Mouse (Mus musculus): ENCODE measurements around the gene Gm20388. TPM values are rescaled to one million over a fixed set of nuclear protein-coding genes. Genes with fewer than 3 reads are reported as not detected.
A peak's percentile ranks its signal among the peaks of the same experiment; 100 is the strongest.

Gm20388 gene
- polyA plus RNA-seq, 1 experiment: 18.7 TPM

DNA sequence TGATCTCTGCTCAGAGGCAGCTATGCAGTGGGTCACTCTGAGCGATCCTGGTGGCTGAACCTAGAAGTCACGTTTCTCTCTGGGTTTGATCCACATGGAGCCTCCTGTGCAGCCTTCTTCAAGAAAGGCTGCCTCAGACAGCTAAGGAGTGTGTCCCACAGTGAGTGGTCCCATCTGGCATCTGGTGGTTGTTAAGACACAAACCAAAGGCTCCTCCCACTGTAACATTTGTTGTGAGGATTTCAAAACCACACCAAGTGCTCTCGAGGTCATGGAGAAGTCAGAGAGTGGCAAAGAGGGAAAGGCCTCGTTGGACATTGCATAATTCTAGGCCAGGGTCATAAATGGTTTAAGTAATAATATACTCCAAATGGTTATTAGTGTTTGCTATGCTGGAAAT, 4340.1 kb downstream of the Gm20388 start:
- Histone ChIP-seq H3K27me3 (ENCODE audit: control insufficient read depth, insufficient read depth, low read length) (no peaks in the 10 kb centered on the region), H3K4me3 (replicated peaks; ENCODE audit: insufficient read depth, low read depth, low read length) (no peak overlapping the region), H3K27ac (ENCODE audit: insufficient read depth, low read length) (no peak overlapping the region), H3K4me1 (ENCODE audit: control insufficient read depth, insufficient read depth, low read length) (peaks cover 55% of the 10 kb centered on the region)
- no peak for DNase-seq
- WGBS: 41% methylated on average over 4 of the region's 4 CpGs
- TF ChIP-seq CTCF (IDR thresholded peaks at IDR 0.05; ENCODE audit: borderline replicate concordance, insufficient read depth, low read depth, low read length) (no peak), POLR2A (IDR thresholded peaks at IDR 0.05; ENCODE audit: borderline replicate concordance, insufficient read depth, low read length) (no peak)

DNA sequence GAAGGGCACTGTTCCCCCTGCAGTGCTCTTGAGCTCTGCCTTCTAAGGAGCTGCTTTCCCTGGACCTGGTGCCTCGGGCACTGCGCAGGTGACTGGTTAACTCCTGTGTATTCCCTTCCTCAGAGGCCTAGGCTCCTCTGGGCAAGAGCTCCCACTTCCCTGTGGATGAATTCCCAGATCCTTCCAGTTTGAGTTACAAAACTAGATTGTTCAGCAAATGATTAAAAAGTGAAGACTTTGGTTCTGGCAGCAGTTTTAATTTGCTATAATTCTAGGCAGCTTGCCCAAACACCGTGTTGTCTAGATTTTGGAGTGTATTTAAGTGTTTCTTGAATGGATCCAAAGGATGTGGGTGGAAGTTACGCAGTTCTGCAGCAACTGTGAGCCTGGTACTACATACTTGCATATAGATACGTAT, 4341.9 kb downstream of the Gm20388 start:
- peaks cover 55% of the 10 kb centered on the region for H3K4me1 ChIP-seq (ENCODE audit: control insufficient read depth, insufficient read depth, low read length)
- no peak overlapping the region for H3K27ac ChIP-seq (ENCODE audit: insufficient read depth, low read length)
- H3K4me3 ChIP-seq (replicated peaks; ENCODE audit: insufficient read depth, low read depth, low read length): no peak overlapping the region
- H3K27me3 ChIP-seq (ENCODE audit: control insufficient read depth, insufficient read depth, low read length): no peaks in the 10 kb centered on the region
- no peak for TF ChIP-seq CTCF (IDR thresholded peaks at IDR 0.05; ENCODE audit: borderline replicate concordance, insufficient read depth, low read depth, low read length)
- no peak for TF ChIP-seq POLR2A (IDR thresholded peaks at IDR 0.05; ENCODE audit: borderline replicate concordance, insufficient read depth, low read length)
- no peak for DNase-seq
- WGBS: 50% methylated on average over 5 of the region's 5 CpGs

DNA sequence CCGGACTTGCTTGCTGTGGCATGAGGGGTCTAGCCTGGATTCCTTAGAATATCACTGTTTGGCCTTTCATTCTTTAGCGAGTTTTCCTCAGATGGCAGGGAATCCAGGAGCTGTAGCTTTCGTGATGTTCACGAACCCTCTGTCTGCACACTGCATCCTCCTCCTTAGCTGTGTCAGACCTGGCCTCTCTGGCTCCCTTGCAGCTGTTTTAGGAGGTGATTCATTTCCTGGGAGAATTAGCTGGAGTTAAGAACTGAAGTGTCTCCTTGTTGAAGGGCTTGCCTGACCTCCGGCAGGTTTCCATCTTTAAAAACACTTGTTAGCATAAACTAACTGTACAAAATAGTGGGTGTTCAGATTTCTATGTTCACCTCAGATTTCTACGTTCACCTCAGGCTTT, 4343.3 kb downstream of the Gm20388 start:
- Histone ChIP-seq H3K4me3 (replicated peaks; ENCODE audit: insufficient read depth, low read depth, low read length) (no peak overlapping the region), H3K27ac (ENCODE audit: insufficient read depth, low read length) (no peak overlapping the region), H3K4me1 (ENCODE audit: control insufficient read depth, insufficient read depth, low read length) (peaks cover 54% of the 10 kb centered on the region), H3K27me3 (ENCODE audit: control insufficient read depth, insufficient read depth, low read length) (no peaks in the 10 kb centered on the region)
- WGBS: 89% methylated on average over 6 of the region's 6 CpGs
- DNase-seq: no peak
- TF ChIP-seq CTCF (IDR thresholded peaks at IDR 0.05; ENCODE audit: borderline replicate concordance, insufficient read depth, low read depth, low read length) (no peak), POLR2A (IDR thresholded peaks at IDR 0.05; ENCODE audit: borderline replicate concordance, insufficient read depth, low read length) (no peak)

DNA sequence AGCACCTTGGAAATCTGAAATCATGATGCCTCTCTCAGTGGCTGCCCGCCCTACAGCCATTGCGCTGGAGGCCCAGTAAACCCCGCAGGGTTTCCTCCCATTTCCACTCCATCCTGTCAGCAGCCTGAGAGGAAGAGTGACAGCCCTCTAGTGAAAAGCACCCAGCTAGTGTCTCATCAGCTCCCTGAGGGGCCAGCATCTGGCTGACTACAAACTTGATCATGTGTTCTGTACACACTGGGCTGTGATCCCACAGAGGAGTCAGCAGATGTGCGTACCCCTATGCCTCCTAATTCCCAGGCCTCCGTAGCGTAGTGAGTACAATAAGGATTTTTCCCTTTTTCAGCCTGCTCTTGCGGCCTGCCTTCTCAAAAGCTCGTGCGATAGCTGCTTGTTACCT, 4346.2 kb downstream of the Gm20388 start:
- H3K4me1 ChIP-seq (ENCODE audit: control insufficient read depth, insufficient read depth, low read length): peaks cover 46% of the 10 kb centered on the region
- 70% methylated on average over 9 of the region's 9 CpGs for WGBS
- no peak overlapping the region for H3K4me3 ChIP-seq (replicated peaks; ENCODE audit: insufficient read depth, low read depth, low read length)
- TF ChIP-seq POLR2A (IDR thresholded peaks at IDR 0.05; ENCODE audit: borderline replicate concordance, insufficient read depth, low read length): no peak
- no peak for TF ChIP-seq CTCF (IDR thresholded peaks at IDR 0.05; ENCODE audit: borderline replicate concordance, insufficient read depth, low read depth, low read length)
- no peak for DNase-seq
- H3K27me3 ChIP-seq (ENCODE audit: control insufficient read depth, insufficient read depth, low read length): no peaks in the 10 kb centered on the region
- H3K27ac ChIP-seq (ENCODE audit: insufficient read depth, low read length): no peak overlapping the region

DNA sequence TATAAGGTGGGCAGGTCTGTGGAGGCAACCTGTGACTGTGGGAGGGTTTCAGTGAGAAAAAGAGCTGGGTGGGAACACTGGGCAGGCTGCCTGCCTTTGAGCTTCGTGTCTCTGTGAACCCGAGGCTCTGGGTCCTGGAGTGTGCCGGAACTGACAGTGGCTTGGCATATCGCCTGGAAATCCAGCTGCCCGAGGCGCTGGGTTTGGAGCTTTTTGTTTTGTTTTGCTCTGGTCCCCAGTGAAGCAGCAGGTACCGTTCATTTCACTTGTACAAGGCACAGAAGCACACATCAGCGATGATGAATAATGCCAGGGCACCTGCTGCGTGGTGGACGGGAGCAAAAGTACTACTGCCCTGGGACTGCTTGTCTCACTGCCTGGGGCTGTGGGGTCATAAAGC, 4346.7 kb downstream of the Gm20388 start:
- WGBS: 6% methylated on average over 10 of the region's 10 CpGs
- peak overlapping the region; percentile 14; the same call in 1 of the 2 replicates for H3K27ac ChIP-seq (ENCODE audit: insufficient read depth, low read length)
- H3K4me3 ChIP-seq (replicated peaks; ENCODE audit: insufficient read depth, low read depth, low read length): no peak overlapping the region
- H3K27me3 ChIP-seq (ENCODE audit: control insufficient read depth, insufficient read depth, low read length): no peaks in the 10 kb centered on the region
- peak; percentile 48 to 51 for DNase-seq
- H3K4me1 ChIP-seq (ENCODE audit: control insufficient read depth, insufficient read depth, low read length): peaks cover 43% of the 10 kb centered on the region
- TF ChIP-seq CTCF (IDR thresholded peaks at IDR 0.05; ENCODE audit: borderline replicate concordance, insufficient read depth, low read depth, low read length): no peak
- no peak for TF ChIP-seq POLR2A (IDR thresholded peaks at IDR 0.05; ENCODE audit: borderline replicate concordance, insufficient read depth, low read length)

DNA sequence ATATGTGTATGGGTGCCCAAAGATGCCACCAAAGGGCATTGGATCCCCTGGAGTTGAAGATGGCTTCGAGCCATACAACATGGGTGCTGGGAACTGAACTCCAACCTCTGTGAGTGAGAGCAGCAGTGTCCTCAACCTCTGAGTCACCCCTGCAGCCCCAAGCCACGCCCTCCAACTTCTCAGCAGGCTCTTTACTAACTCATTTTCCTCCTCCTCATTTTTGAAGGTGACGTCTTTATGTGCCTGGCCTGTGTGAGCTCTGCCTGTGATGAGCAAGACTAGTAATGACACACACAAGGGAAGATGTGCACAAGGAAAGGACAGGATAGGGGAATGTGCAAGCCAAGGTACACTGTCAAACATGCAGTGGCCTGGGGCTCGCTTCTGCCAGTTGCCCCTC, 4348.5 kb downstream of the Gm20388 start:
- TF ChIP-seq POLR2A (IDR thresholded peaks at IDR 0.05; ENCODE audit: borderline replicate concordance, insufficient read depth, low read length) (no peak), CTCF (IDR thresholded peaks at IDR 0.05; ENCODE audit: borderline replicate concordance, insufficient read depth, low read depth, low read length) (no peak)
- Histone ChIP-seq H3K4me3 (replicated peaks; ENCODE audit: insufficient read depth, low read depth, low read length) (no peak overlapping the region), H3K4me1 (ENCODE audit: control insufficient read depth, insufficient read depth, low read length) (peaks cover 50% of the 10 kb centered on the region), H3K27me3 (ENCODE audit: control insufficient read depth, insufficient read depth, low read length) (no peaks in the 10 kb centered on the region), H3K27ac (ENCODE audit: insufficient read depth, low read length) (no peak overlapping the region)
- no peak for DNase-seq
- WGBS: 89% methylated on average over 4 of the region's 4 CpGs

DNA sequence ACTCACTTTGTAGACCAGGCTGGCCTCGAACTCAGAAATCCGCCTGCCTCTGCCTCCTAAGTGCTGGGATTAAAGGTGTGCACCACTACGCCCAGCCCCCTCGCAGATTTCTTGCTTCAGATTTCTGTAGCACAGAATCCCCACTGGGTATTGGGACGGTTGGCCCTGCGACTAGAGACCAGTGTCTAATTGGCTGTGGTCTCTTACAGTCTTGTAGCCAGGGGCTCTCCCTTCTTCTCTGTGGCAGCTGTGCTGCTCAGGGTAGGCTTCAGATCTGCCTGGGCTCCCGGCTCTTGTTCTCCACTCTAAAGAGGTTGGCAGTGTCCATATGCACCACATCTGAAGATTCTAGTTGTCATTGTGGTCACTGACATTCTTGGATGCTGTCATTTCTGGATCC, 4349.3 kb downstream of the Gm20388 start:
- H3K27ac ChIP-seq (ENCODE audit: insufficient read depth, low read length): no peak overlapping the region
- TF ChIP-seq POLR2A (IDR thresholded peaks at IDR 0.05; ENCODE audit: borderline replicate concordance, insufficient read depth, low read length) (no peak), CTCF (IDR thresholded peaks at IDR 0.05; ENCODE audit: borderline replicate concordance, insufficient read depth, low read depth, low read length) (no peak)
- WGBS: 69% methylated on average over 7 of the region's 7 CpGs
- H3K4me3 ChIP-seq (replicated peaks; ENCODE audit: insufficient read depth, low read depth, low read length): no peak overlapping the region
- peaks cover 57% of the 10 kb centered on the region for H3K4me1 ChIP-seq (ENCODE audit: control insufficient read depth, insufficient read depth, low read length)
- DNase-seq: no peak
- no peaks in the 10 kb centered on the region for H3K27me3 ChIP-seq (ENCODE audit: control insufficient read depth, insufficient read depth, low read length)

DNA sequence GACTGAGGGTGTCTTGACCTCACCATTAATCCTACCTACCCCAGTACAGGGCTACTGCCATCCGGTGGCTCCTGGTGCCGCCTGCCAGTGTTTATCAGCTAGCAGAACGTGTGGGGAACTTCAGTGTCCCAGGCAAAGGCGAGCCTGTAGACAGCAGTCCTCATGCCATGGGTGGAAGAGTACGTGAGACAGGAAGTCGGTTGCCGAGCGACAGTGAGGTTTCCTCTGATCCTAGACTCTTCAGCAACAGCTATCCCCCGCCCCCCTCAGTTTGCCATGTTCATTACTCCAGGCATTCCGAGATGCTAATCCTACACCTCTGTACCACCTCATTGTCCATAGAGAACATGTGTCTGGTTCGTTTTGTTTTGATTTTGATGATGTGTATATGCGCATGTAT, 4349.7 kb downstream of the Gm20388 start:
- DNase-seq: no peak
- no peak for TF ChIP-seq CTCF (IDR thresholded peaks at IDR 0.05; ENCODE audit: borderline replicate concordance, insufficient read depth, low read depth, low read length)
- no peak for TF ChIP-seq POLR2A (IDR thresholded peaks at IDR 0.05; ENCODE audit: borderline replicate concordance, insufficient read depth, low read length)
- Histone ChIP-seq H3K27me3 (ENCODE audit: control insufficient read depth, insufficient read depth, low read length) (no peaks in the 10 kb centered on the region), H3K27ac (ENCODE audit: insufficient read depth, low read length) (no peak overlapping the region), H3K4me1 (ENCODE audit: control insufficient read depth, insufficient read depth, low read length) (peaks cover 61% of the 10 kb centered on the region), H3K4me3 (replicated peaks; ENCODE audit: insufficient read depth, low read depth, low read length) (no peak overlapping the region)
- WGBS: 78% methylated on average over 12 of the region's 12 CpGs
